ENCODE assay signal across 7 mouse cellular contexts in the genomic region with DNA sequence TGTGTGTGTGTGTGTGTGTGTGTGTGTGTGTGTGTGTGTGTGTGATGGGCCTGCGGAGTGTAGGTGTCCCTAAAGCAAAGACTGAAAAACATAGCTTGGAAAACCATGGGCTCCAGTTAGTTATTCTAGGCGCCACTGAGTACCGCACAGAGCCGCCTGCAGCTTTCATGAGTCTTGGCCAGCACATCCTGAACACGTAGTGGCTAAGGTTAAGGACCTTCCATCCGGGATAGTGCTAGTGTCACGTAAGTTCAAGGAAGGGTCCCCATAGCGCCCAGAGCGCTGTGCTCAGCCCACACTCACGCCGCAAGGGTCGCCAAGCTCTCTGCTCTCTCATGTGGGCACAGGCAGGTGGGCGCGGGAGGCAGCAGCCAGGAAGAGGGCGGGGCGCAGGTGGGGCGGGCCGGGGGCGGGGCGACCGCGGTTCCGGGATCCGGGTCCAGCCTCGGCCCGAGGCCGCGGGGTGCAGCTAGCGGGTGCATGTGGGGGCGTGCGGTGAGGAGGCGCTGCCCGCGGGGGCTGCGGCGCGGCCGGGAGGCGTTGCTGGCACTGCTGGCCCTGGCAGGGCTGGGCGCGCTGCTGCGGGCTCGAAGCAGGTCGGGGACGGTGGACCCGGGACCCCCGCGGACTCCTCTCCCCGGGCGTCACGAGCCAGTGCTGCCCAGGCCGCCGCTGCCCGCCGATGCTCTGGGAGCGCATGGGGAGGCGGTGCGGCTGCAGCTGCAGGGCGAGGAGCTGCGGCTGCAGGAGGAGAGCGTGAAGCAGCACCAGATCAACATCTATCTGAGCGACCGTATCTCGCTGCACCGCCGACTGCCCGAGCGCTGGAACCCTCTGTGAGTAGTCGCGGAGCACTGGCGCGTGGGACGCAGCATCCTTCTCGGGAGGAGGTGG. TPM values are rescaled to one million over a fixed set of nuclear protein-coding genes. Genes with fewer than 3 reads are reported as not detected.
A peak's percentile ranks its signal among the peaks of the same experiment; 100 is the strongest.
DNase-seq lines count a peak whose midpoint lies in the region; ATAC-seq and TF ChIP-seq lines count a peak whose summit lies in the region.

A gene (plus strand): TSS at position 417 of the 894 bp plus-strand sequence.

- no peaks in the 10 kb centered on the region for H3K9me3 ChIP-seq in heart, embryonic 15.5 days (replicated peaks)
- H3K9me3 ChIP-seq in midbrain, embryonic 12.5 days = no peaks in the 10 kb centered on the region
- H3K9me3 ChIP-seq in stomach, embryonic 14.5 days (ENCODE audit: control insufficient read depth, low read depth, low read length) = no peaks in the 10 kb centered on the region

- intact Hi-C loops in left cerebral cortex, adult 2 months (cut with DNase I) = no loop called here

- whole genome bisulfite sequencing in heart, embryonic 15.5 days = 1% methylated on average over 62 of the region's 74 CpGs
- WGBS in midbrain, embryonic 12.5 days = 1% methylated on average over 72 of the region's 74 CpGs
- 1% methylated on average over 61 of the region's 74 CpGs for WGBS in stomach, embryonic 14.5 days

- H3K27ac ChIP-seq in heart, embryonic 15.5 days = no peak within 1 kb of the TSS
- H3K27ac ChIP-seq in left cerebral cortex, adult 2 months = peak within 1 kb of the TSS; percentile 61
- no peak within 1 kb of the TSS for H3K27ac ChIP-seq in midbrain, embryonic 12.5 days (replicated peaks)
- no peak within 1 kb of the TSS for H3K27ac ChIP-seq in stomach, embryonic 14.5 days (ENCODE audit: low read length)

- peak within 1 kb of the TSS; percentile 70 for H3K4me3 ChIP-seq in heart, embryonic 15.5 days
- peak within 1 kb of the TSS; percentile 63 for H3K4me3 ChIP-seq in left cerebral cortex, adult 2 months
- peak within 1 kb of the TSS; percentile 75 for H3K4me3 ChIP-seq in midbrain, embryonic 12.5 days
- H3K4me3 ChIP-seq in stomach, embryonic 14.5 days (ENCODE audit: low read depth, low read length) = peak within 1 kb of the TSS; percentile 47

- peak; percentile 50; the same call in 1 of the 2 replicates for ATAC-seq in heart, embryonic 15.5 days (replicated peaks; ENCODE audit: insufficient number of reproducible peaks, insufficient read depth, low FRiP score, low read depth)
- ATAC-seq in midbrain, embryonic 12.5 days (ENCODE audit: low FRiP score, low read depth) = peak; percentile 53
- ATAC-seq in stomach, embryonic 14.5 days (ENCODE audit: insufficient number of reproducible peaks, insufficient read depth, low FRiP score, low read depth) = peak; percentile 77

- peaks cover 40% of the 10 kb centered on the region for H3K27me3 ChIP-seq in heart, embryonic 15.5 days
- H3K27me3 ChIP-seq in midbrain, embryonic 12.5 days = peaks cover 55% of the 10 kb centered on the region
- no peaks in the 10 kb centered on the region; the same call in none of the 2 replicates for H3K27me3 ChIP-seq in stomach, embryonic 14.5 days (ENCODE audit: control insufficient read depth, insufficient read depth, low read length)

- H3K4me2 ChIP-seq in heart, embryonic 15.5 days = peak within 1 kb of the TSS; percentile 100
- H3K4me2 ChIP-seq in midbrain, embryonic 12.5 days (replicated peaks) = peak within 1 kb of the TSS; percentile 100
- peak within 1 kb of the TSS; percentile 96 for H3K4me2 ChIP-seq in stomach, embryonic 14.5 days (replicated peaks; ENCODE audit: low read depth, low read length)

- no peak for TF ChIP-seq CTCF in left cerebral cortex, adult 2 months (IDR thresholded peaks at IDR 0.05)

- H3K36me3 ChIP-seq in heart, embryonic 15.5 days = no peaks in the 10 kb centered on the region
- no peaks in the 10 kb centered on the region for H3K36me3 ChIP-seq in midbrain, embryonic 12.5 days
- no peaks in the 10 kb centered on the region for H3K36me3 ChIP-seq in stomach, embryonic 14.5 days (ENCODE audit: control insufficient read depth, insufficient read depth, low read length)

- H3K9ac ChIP-seq in heart, embryonic 15.5 days = peak within 1 kb of the TSS; percentile 59
- peak within 1 kb of the TSS; percentile 72 for H3K9ac ChIP-seq in midbrain, embryonic 12.5 days (replicated peaks)
- H3K9ac ChIP-seq in stomach, embryonic 14.5 days (replicated peaks; ENCODE audit: low read depth, low read length) = peak within 1 kb of the TSS; percentile 36; the same call in 1 of the 2 replicates

- peaks cover 13% of the 10 kb centered on the region for H3K4me1 ChIP-seq in heart, embryonic 15.5 days (replicated peaks)
- H3K4me1 ChIP-seq in midbrain, embryonic 12.5 days = peaks cover 21% of the 10 kb centered on the region
- H3K4me1 ChIP-seq in stomach, embryonic 14.5 days (ENCODE audit: control insufficient read depth, insufficient read depth, low read length) = peaks cover 6% of the 10 kb centered on the region

- DNase-seq in ovary, postnatal 36 days (ENCODE audit: low spot score) = peak; percentile 38
- DNase-seq in ovary, postnatal 10 days (ENCODE audit: low spot score) = no peak
- DNase-seq in cerebellum, postnatal 36 days = peak; percentile 5 to 11
- DNase-seq in left cerebral cortex, adult 2 months (ENCODE audit: extremely low spot score in 1 of 2, low spot score in 2 of 2) = peak; percentile 29 to 31

RNA-seq across cellular contexts. Expression of the gene that starts here (rescaled TPM):
- polyA plus RNA-seq in heart, embryonic 15.5 days (2015; fragmentation: Nextera tagmentation; extraction: Ambion mirVana) = 2.1 and 5.1 TPM in 2 replicates
- total RNA-seq in left cerebral cortex, adult 2 months (2021) = under 1 TPM; 0.77 to 0.86 TPM
- 4.4 and 8.5 TPM in 2 replicates for polyA plus RNA-seq in midbrain, embryonic 12.5 days (2016; fragmentation: Nextera tagmentation; extraction: Ambion mirVana)
- 23.1 and 26.6 TPM in 2 replicates for polyA plus RNA-seq in stomach, embryonic 14.5 days (2014; fragmentation: Nextera tagmentation; extraction: Ambion mirVana)

Comparison
In these comparisons a context has a peak if more than half of its experiments do, and no peak if none do; other contexts are left out.
1. Peak in DNase-seq, H3K4me3 ChIP-seq and H3K27ac ChIP-seq in left cerebral cortex, adult 2 months; RNA of the gene not detected or under 1 TPM.